Mouse (Mus musculus) heart, embryonic 13.5 days (tissue): Measurements from ENCODE around the gene Prm3. TPM values are rescaled to one million over a fixed set of nuclear protein-coding genes. Genes with fewer than 3 reads are reported as not detected.
A peak's percentile ranks its signal among the peaks of the same experiment; 100 is the strongest.

Experiments used
- ATAC-seq: fragments of 200-750 bp; cut with Nextera tagmentation; 2 replicates; pipeline ENCODE4 v1.8.0; 2017; ENCODE audit warnings: moderate TSS enrichment; ENCODE audit not compliant: insufficient number of reproducible peaks, low FRiP score, low TSS enrichment; ENCODE audit errors: extremely low read depth
- H3K27ac ChIP-seq: fragments of 300-500 bp; sonication (generic); replicated peaks from 2 replicates; pipeline ENCODE4 v1.5.1; 2015; ENCODE audit warnings: moderate library complexity, mild to moderate bottlenecking, inconsistent platforms
- H3K27me3 ChIP-seq: fragments of 300-500 bp; sonication (generic); replicated peaks from 2 replicates; pipeline ENCODE4 v1.6.1; 2015; ENCODE audit warnings: mild to moderate bottlenecking, inconsistent platforms
- H3K36me3 ChIP-seq: fragments of 300-500 bp; sonication (generic); 2 replicates; pipeline ENCODE4 v1.6.1; 2015; ENCODE audit warnings: mild to moderate bottlenecking, inconsistent platforms
- H3K4me1 ChIP-seq: fragments of 300-500 bp; sonication (generic); 2 replicates; pipeline ENCODE4 v1.6.1; 2015; ENCODE audit warnings: inconsistent platforms
- H3K4me2 ChIP-seq: fragments of 300-500 bp; sonication (generic); 2 replicates; pipeline ENCODE4 v1.6.1; 2015; ENCODE audit warnings: inconsistent platforms, mild to moderate bottlenecking, moderate library complexity
- H3K4me3 ChIP-seq: fragments of 300-500 bp; sonication (generic); 2 replicates; pipeline ENCODE4 v1.5.1; 2015; ENCODE audit warnings: moderate library complexity, mild to moderate bottlenecking, inconsistent platforms
- H3K9ac ChIP-seq: fragments of 300-500 bp; sonication (generic); 2 replicates; pipeline ENCODE4 v1.6.1; 2015; ENCODE audit warnings: inconsistent platforms, mild to moderate bottlenecking, moderate library complexity
- H3K9me3 ChIP-seq: fragments of 300-500 bp; sonication (generic); 2 replicates; pipeline ENCODE4 v1.6.1; 2016; ENCODE audit warnings: inconsistent platforms
- WGBS: fragments of 180-500 bp; shearing (Covaris S2); methylation state at CpG from one replicate; pipeline ENCODE4 v1.1.7; 2015; ENCODE audit warnings: mixed read lengths; 5-methylcytosine and 5-hydroxymethylcytosine counted together
- polyA plus RNA-seq: library from polyadenylated mRNA; unstranded; fragments of >200 nt; fragmentation: Nextera tagmentation; extraction: Ambion mirVana; gene quantifications from 2 replicates; pipeline ENCODE4 v1.2.1, GENCODE M21; 2015

Prm3 gene
- polyA plus RNA-seq = not detected in 2 replicates

- H3K27me3 ChIP-seq = peaks cover 38% of the 10 kb centered on the region
- H3K9me3 ChIP-seq = no peaks in the 10 kb centered on the region
- H3K36me3 ChIP-seq = no peaks in the 10 kb centered on the region
- WGBS = 64% methylated on average over 9 of the region's 9 CpGs
- H3K4me1 ChIP-seq = peaks cover 19% of the 10 kb centered on the region
- H3K4me3 ChIP-seq = no peak within 1 kb of the TSS
- H3K4me2 ChIP-seq = no peak within 1 kb of the TSS
- no peak within 1 kb of the TSS for H3K9ac ChIP-seq
- no peak within 1 kb of the TSS for H3K27ac ChIP-seq
- ATAC-seq = no peak
Measured at GRCm38 (mm10) chr16:10790702-10791101, at the start of gene Prm3. Gene Prm3 (minus strand): TSS chr16:10790914.

DNA sequence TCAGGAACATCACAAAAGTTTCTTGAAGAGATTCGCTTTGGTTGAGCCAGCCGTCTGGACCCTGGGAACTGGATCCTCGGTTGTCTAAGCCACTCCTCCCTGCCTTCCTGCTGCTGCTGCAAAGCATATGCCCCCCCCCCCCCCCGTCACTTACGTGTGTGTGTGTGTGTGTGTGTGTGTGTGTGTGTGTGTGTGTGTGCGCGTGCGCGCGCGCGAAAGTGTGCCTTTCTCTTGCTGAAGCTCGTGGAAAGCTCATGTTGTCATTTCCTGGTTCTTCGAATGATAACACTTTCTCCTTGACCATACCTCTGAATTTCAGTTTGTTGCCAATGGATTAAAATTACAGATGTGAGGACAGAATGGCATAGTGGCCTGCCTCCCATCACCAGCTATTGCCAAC lies 49.3 kb upstream of the Prm3 start:
- Histone ChIP-seq H3K4me3 (no peak overlapping the region), H3K27ac (peak overlapping the region; percentile 89; the same call in 1 of the 2 replicates), H3K9me3 (no peaks in the 10 kb centered on the region), H3K4me2 (no peak overlapping the region), H3K9ac (0 out of 2 replicates have a peak overlapping the region, but pooled peaks have one; percentile 25), H3K27me3 (no peaks in the 10 kb centered on the region), H3K4me1 (peaks cover 78% of the 10 kb centered on the region), H3K36me3 (peaks cover 6% of the 10 kb centered on the region; the same call in 1 of the 2 replicates)
- WGBS = 74% methylated on average over 13 of the region's 14 CpGs
- ATAC-seq = no peak

GRCm38 (mm10) chr16:10838487-10839245 lies 48.0 kb upstream of the Prm3 start:
- WGBS = 32% methylated on average over 10 of the region's 10 CpGs
- Histone ChIP-seq H3K9ac (peak overlapping the region; percentile 58), H3K4me1 (peaks cover 75% of the 10 kb centered on the region)

GRCm38 (mm10) chr16:10837903-10838302 lies 47.2 kb upstream of the Prm3 start:
- Histone ChIP-seq H3K4me2 (peak overlapping the region; percentile 48), H3K27me3 (no peaks in the 10 kb centered on the region), H3K36me3 (peaks cover 6% of the 10 kb centered on the region; the same call in 1 of the 2 replicates), H3K9me3 (no peaks in the 10 kb centered on the region), H3K4me3 (no peak overlapping the region), H3K4me1 (peaks cover 67% of the 10 kb centered on the region), H3K9ac (peak overlapping the region; percentile 58), H3K27ac (peak overlapping the region; percentile 89)
- no peak for ATAC-seq
- 56% methylated on average over 1 of the region's 1 CpGs for WGBS

More at GRCm38 (mm10) chr16:10838487-10839245, 48.0 kb upstream of the Prm3 start:
- H3K9me3 ChIP-seq = no peaks in the 10 kb centered on the region
- H3K27me3 ChIP-seq = no peaks in the 10 kb centered on the region
- ATAC-seq = no peak
- H3K36me3 ChIP-seq = peaks cover 6% of the 10 kb centered on the region; the same call in 1 of the 2 replicates
- H3K4me3 ChIP-seq = no peak overlapping the region; the same call in 1 of the 2 replicates
- H3K27ac ChIP-seq = peak overlapping the region; percentile 89
- H3K4me2 ChIP-seq = peak overlapping the region; percentile 48

DNA sequence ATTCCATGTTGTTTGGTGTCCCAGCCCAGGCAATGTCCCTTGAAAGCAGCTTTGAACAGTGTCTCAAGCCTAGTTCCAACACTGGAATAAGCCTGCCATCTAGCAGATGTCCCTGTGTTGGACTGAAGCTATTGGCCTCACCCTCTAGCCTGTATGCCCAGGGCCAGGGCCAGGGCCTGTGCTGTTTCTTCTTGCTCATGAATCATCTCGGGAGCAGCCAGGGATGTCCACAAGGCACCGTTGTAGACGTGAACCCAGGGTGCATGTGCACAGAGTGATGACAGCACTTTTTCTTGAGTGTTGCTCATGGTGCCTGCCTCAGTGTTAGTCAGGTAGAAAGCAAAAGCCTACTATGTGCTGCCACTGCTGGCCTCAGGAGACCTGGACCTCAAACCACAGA lies 46.5 kb upstream of the Prm3 start:
- Histone ChIP-seq H3K4me3 (no peak overlapping the region), H3K27me3 (no peaks in the 10 kb centered on the region), H3K36me3 (peaks cover 6% of the 10 kb centered on the region; the same call in 1 of the 2 replicates), H3K9me3 (no peaks in the 10 kb centered on the region), H3K27ac (no peak overlapping the region), H3K4me1 (peaks cover 61% of the 10 kb centered on the region), H3K9ac (no peak overlapping the region), H3K4me2 (no peak overlapping the region)
- ATAC-seq = no peak
- WGBS = 81% methylated on average over 3 of the region's 3 CpGs

GRCm38 (mm10) chr16:10836388-10836787 lies 45.7 kb upstream of the Prm3 start:
- 90% methylated on average over 3 of the region's 3 CpGs for WGBS
- no peaks in the 10 kb centered on the region for H3K27me3 ChIP-seq
- H3K36me3 ChIP-seq = peaks cover 6% of the 10 kb centered on the region; the same call in 1 of the 2 replicates
- no peak overlapping the region for H3K4me3 ChIP-seq
- no peak overlapping the region; the same call in 1 of the 2 replicates for H3K9ac ChIP-seq
- 0 out of 2 replicates have a peak overlapping the region, but pooled peaks have one; percentile 94 for H3K4me2 ChIP-seq
- H3K9me3 ChIP-seq = no peaks in the 10 kb centered on the region
- H3K27ac ChIP-seq = no peak overlapping the region
- ATAC-seq = no peak
- H3K4me1 ChIP-seq = peaks cover 59% of the 10 kb centered on the region

- ATAC-seq = peak; percentile 70
- no peaks in the 10 kb centered on the region for H3K9me3 ChIP-seq
Measured at GRCm38 (mm10) chr16:10834911-10835587, 44.3 kb upstream of the Prm3 start, which contains the start of gene Rmi2. Gene Rmi2 (plus strand): TSS chr16:10835059.

DNA sequence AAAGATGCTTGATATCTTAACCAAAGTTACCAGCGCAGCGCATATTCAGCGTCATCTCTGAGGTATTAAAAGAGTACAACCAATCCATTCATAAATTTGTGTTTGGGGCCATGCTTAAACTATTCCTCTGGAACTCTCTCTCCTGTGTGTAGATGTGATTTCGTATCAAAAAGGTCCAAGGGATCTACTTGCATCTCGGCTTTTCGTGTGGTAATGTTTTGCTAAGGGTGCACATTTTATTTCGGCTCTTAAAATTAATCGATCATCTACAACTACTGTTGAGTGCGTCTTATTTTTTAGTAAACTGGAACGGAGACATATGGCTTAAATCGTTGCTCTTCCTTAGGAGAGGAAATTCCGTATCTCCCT lies 43.8 kb upstream of the Prm3 start:
- Histone ChIP-seq H3K4me1 (peaks cover 51% of the 10 kb centered on the region), H3K9ac (peak overlapping the region; percentile 91), H3K9me3 (no peaks in the 10 kb centered on the region), H3K36me3 (no peaks in the 10 kb centered on the region), H3K27ac (peak overlapping the region; percentile 83; the same call in 1 of the 2 replicates), H3K27me3 (no peaks in the 10 kb centered on the region), H3K4me2 (peak overlapping the region; percentile 94), H3K4me3 (peak overlapping the region; percentile 90)
- whole genome bisulfite sequencing = 10% methylated on average over 12 of the region's 12 CpGs
- no peak for ATAC-seq

More at GRCm38 (mm10) chr16:10834911-10835587, 44.3 kb upstream of the Prm3 start, which contains the start of gene Rmi2:
- H3K27ac ChIP-seq = peak within 1 kb of the TSS; percentile 83
- H3K4me3 ChIP-seq = peak within 1 kb of the TSS; percentile 90
- H3K4me1 ChIP-seq = peaks cover 55% of the 10 kb centered on the region
- H3K9ac ChIP-seq = peak within 1 kb of the TSS; percentile 91
- H3K27me3 ChIP-seq = no peaks in the 10 kb centered on the region
- under 1% methylated on average over 52 of the region's 69 CpGs for whole genome bisulfite sequencing
- peak within 1 kb of the TSS; percentile 94 for H3K4me2 ChIP-seq
- no peaks in the 10 kb centered on the region for H3K36me3 ChIP-seq

- Histone ChIP-seq H3K4me2 (no peak overlapping the region), H3K4me3 (no peak overlapping the region), H3K9me3 (no peaks in the 10 kb centered on the region), H3K9ac (no peak overlapping the region), H3K36me3 (no peaks in the 10 kb centered on the region), H3K27ac (no peak overlapping the region), H3K27me3 (no peaks in the 10 kb centered on the region), H3K4me1 (no peaks in the 10 kb centered on the region)
- 59% methylated on average over 4 of the region's 4 CpGs for WGBS
- ATAC-seq = no peak
Measured at GRCm38 (mm10) chr16:10828461-10828805, 37.7 kb upstream of the Prm3 start.

GRCm38 (mm10) chr16:10827766-10828460 lies 37.2 kb upstream of the Prm3 start:
- no peak for ATAC-seq
- H3K27me3 ChIP-seq = no peaks in the 10 kb centered on the region
- 73% methylated on average over 7 of the region's 7 CpGs for whole genome bisulfite sequencing
- H3K27ac ChIP-seq = no peak overlapping the region
- H3K9ac ChIP-seq = no peak overlapping the region
- H3K36me3 ChIP-seq = no peaks in the 10 kb centered on the region
- H3K4me1 ChIP-seq = no peaks in the 10 kb centered on the region
- no peak overlapping the region for H3K4me2 ChIP-seq
- no peaks in the 10 kb centered on the region for H3K9me3 ChIP-seq
- no peak overlapping the region for H3K4me3 ChIP-seq

DNA sequence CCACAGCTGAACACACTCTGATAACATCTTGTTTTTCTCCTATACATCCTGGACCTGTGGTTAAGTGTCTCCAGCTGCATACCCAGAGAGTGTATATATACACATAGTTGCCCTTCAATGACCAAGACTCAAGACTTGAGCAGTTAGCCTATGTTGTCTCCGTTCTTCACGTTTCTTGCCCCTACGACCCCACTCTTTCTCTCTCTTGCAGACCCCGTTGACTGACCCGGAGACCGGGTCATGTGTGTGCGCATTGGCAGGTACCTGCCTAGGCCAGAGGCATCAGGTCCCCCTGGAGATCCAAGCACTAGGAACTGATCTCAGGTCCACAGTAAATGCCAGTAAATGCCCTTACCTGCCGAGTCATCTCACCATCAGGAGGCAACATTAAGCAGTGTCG lies 36.6 kb upstream of the Prm3 start:
- no peak for ATAC-seq
- H3K27ac ChIP-seq = no peak overlapping the region

More for the DNA sequence above, 36.6 kb upstream of the Prm3 start:
- H3K4me3 ChIP-seq = no peak overlapping the region
- 87% methylated on average over 9 of the region's 9 CpGs for WGBS
- H3K27me3 ChIP-seq = no peaks in the 10 kb centered on the region
- H3K9me3 ChIP-seq = no peaks in the 10 kb centered on the region
- H3K36me3 ChIP-seq = no peaks in the 10 kb centered on the region
- no peak overlapping the region for H3K4me2 ChIP-seq
- no peak overlapping the region for H3K9ac ChIP-seq
- H3K4me1 ChIP-seq = no peaks in the 10 kb centered on the region
